Mouse (Mus musculus): ENCODE measurements around the gene Gm39115. TPM values are rescaled to one million over a fixed set of nuclear protein-coding genes. Genes with fewer than 3 reads are reported as not detected.

Gene Gm39115
- polyA plus RNA-seq, 1 experiment = not detected

- Histone ChIP-seq H3K4me1 (ENCODE audit: control insufficient read depth, insufficient read depth, low read length) (peaks cover 6% of the 10 kb centered on the region), H3K4me3 (ENCODE audit: insufficient read depth, low read length) (no peak overlapping the region), H3K27ac (ENCODE audit: insufficient read depth, low read length) (no peak overlapping the region)
- TF ChIP-seq CTCF (IDR thresholded peaks at IDR 0.05; ENCODE audit: borderline replicate concordance, insufficient read depth, low read length) (peak; percentile 100), POLR2A (IDR thresholded peaks at IDR 0.05; ENCODE audit: low read depth, low read length) (no peak)
Observed at GRCm38 (mm10) chr7:142097776-142098175, 38.1 kb downstream of the Gm39115 start.

GRCm38 (mm10) chr7:142096701-142097100 is 39.1 kb downstream of the Gm39115 start:
- TF ChIP-seq CTCF (IDR thresholded peaks at IDR 0.05; ENCODE audit: borderline replicate concordance, insufficient read depth, low read length) (no peak), POLR2A (IDR thresholded peaks at IDR 0.05; ENCODE audit: low read depth, low read length) (no peak)
- no peak overlapping the region for H3K4me3 ChIP-seq (ENCODE audit: insufficient read depth, low read length)
- H3K27ac ChIP-seq (ENCODE audit: insufficient read depth, low read length) = no peak overlapping the region
- H3K4me1 ChIP-seq (ENCODE audit: control insufficient read depth, insufficient read depth, low read length) = peaks cover 6% of the 10 kb centered on the region

- peak within 1 kb of the TSS; percentile 78 for H3K4me3 ChIP-seq (ENCODE audit: insufficient read depth, low read length)
- H3K27ac ChIP-seq (ENCODE audit: insufficient read depth, low read length) = no peak within 1 kb of the TSS
- TF ChIP-seq CTCF (IDR thresholded peaks at IDR 0.05; ENCODE audit: borderline replicate concordance, insufficient read depth, low read length) (peak; percentile 42), POLR2A (IDR thresholded peaks at IDR 0.05; ENCODE audit: low read depth, low read length) (peak; percentile 22; the same call in 1 of the 2 replicates)
- peaks cover 6% of the 10 kb centered on the region for H3K4me1 ChIP-seq (ENCODE audit: control insufficient read depth, insufficient read depth, low read length)
Observed at GRCm38 (mm10) chr7:142095183-142095931, 40.5 kb downstream of the Gm39115 start, which contains the start of gene Dusp8. Dusp8 (minus strand) TSS chr7:142095843.

DNA sequence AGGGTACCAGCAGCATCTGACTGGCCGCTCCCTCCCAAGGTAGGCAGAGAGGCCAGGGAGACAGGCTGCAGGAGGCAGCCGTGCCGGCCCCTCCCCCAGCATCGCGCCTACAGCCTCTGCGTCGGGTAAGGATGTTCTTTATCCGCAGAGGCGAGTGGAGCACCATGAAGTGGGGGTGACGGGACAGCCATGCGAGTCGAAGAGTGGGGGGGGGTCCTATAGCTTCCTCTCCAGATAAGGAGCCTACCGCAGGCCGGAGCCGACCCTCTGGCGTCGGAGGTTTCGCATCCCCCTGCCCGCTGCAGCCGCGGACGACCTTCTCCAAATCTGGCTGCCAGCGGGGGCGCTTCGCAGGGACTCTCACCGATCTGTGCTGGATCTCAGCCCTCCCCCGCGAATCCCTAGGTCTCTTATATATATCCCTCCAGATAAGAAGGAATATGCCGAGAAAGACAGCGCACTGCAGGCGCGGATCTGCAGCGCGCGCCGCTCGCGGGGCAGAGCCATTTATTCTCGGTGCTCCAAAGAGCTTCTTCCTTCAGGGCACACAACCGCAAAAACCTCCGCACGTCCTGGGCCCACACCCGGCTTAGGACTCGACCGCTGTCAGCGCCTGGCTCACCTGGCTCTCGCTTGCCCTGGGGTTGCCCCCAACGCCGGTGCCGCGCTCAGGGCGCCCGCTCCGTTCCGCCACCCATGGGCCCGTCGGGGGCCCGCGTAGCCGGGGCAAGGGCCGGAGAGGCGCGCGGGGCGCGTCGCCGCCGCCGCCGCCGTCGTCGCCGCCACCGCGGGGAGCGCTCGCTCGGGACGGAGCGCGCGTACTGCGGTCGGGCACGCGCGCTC is 41.3 kb downstream of the Gm39115 start:
- TF ChIP-seq POLR2A (IDR thresholded peaks at IDR 0.05; ENCODE audit: low read depth, low read length) (no peak), CTCF (IDR thresholded peaks at IDR 0.05; ENCODE audit: borderline replicate concordance, insufficient read depth, low read length) (no peak)
- Histone ChIP-seq H3K4me3 (ENCODE audit: insufficient read depth, low read length) (peak overlapping the region; percentile 78), H3K27ac (ENCODE audit: insufficient read depth, low read length) (no peak overlapping the region), H3K4me1 (ENCODE audit: control insufficient read depth, insufficient read depth, low read length) (peaks cover 6% of the 10 kb centered on the region)

GRCm38 (mm10) chr7:142093696-142094240 is 42.1 kb downstream of the Gm39115 start:
- H3K4me1 ChIP-seq (ENCODE audit: control insufficient read depth, insufficient read depth, low read length) = peaks cover 12% of the 10 kb centered on the region
- H3K27ac ChIP-seq (ENCODE audit: insufficient read depth, low read length) = no peak overlapping the region
- TF ChIP-seq POLR2A (IDR thresholded peaks at IDR 0.05; ENCODE audit: low read depth, low read length) (no peak), CTCF (IDR thresholded peaks at IDR 0.05; ENCODE audit: borderline replicate concordance, insufficient read depth, low read length) (no peak)
- peak overlapping the region; percentile 78 for H3K4me3 ChIP-seq (ENCODE audit: insufficient read depth, low read length)

- TF ChIP-seq CTCF (IDR thresholded peaks at IDR 0.05; ENCODE audit: borderline replicate concordance, insufficient read depth, low read length) (no peak), POLR2A (IDR thresholded peaks at IDR 0.05; ENCODE audit: low read depth, low read length) (no peak)
- Histone ChIP-seq H3K27ac (ENCODE audit: insufficient read depth, low read length) (no peak overlapping the region), H3K4me3 (ENCODE audit: insufficient read depth, low read length) (no peak overlapping the region; the same call in 1 of the 2 replicates), H3K4me1 (ENCODE audit: control insufficient read depth, insufficient read depth, low read length) (peaks cover 19% of the 10 kb centered on the region)
Observed at GRCm38 (mm10) chr7:142092991-142093390, 42.8 kb downstream of the Gm39115 start.

DNA sequence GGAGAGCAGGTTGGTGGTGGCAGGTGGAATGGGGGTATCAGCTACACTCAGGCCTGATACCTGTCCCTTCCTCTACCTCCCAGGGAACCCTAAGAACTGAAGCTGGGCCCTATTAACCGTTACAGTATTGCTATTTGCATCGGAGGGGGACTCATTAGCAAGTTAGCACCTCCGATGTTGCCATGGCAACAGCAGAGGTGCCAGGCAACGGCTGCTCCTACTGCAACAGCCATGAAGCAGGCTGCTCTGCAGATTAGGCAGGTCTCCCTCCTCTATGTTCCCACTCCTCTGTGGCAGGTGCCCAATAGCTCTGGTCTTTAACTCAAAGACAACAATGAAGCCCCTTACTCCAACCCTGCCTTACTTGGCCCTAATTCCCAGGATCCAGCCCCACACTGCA is 44.0 kb downstream of the Gm39115 start:
- no peak for TF ChIP-seq POLR2A (IDR thresholded peaks at IDR 0.05; ENCODE audit: low read depth, low read length)
- no peak for TF ChIP-seq CTCF (IDR thresholded peaks at IDR 0.05; ENCODE audit: borderline replicate concordance, insufficient read depth, low read length)
- peaks cover 19% of the 10 kb centered on the region for H3K4me1 ChIP-seq (ENCODE audit: control insufficient read depth, insufficient read depth, low read length)
- H3K4me3 ChIP-seq (ENCODE audit: insufficient read depth, low read length) = no peak overlapping the region
- no peak overlapping the region for H3K27ac ChIP-seq (ENCODE audit: insufficient read depth, low read length)

DNA sequence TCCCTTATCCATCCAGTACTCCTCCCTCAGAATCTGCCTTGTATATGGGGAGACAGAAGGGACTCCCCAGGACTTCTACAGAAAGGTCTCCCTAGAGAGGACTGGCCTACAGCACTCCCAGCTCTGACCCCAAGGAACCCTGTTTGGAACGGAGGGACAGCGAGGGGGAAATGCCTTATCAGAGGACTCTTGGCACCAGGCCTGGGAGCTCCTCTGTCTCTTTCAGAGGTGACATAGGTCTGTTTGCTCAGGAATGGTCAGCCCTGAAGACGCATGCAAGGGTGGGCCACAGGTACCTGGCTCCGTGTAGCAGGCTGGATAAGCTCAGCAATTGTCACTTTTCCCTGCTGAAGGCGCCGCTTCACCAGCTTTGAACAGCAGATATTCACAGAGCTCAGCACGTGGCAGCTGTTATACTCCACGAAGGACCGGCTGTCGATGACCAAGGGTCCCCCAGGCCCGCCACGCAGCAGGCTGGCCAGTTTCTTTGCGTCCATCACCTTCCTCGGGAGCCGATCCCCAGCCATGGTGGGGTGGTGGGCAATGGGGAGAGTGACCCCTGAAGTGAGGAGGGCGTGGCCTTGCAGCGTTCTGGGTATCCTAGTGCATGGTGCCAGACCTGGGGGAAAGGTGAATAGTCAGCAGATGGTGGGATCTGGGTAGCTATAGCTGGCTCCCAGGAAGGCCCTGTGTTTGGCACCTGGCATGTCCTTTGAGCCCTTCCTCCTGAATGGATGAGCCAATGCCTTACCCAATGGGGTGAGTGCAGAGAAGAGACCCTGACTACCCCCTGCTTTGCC is 46.0 kb downstream of the Gm39115 start:
- Histone ChIP-seq H3K4me1 (ENCODE audit: control insufficient read depth, insufficient read depth, low read length) (peaks cover 21% of the 10 kb centered on the region), H3K4me3 (ENCODE audit: insufficient read depth, low read length) (no peak overlapping the region), H3K27ac (ENCODE audit: insufficient read depth, low read length) (no peak overlapping the region)
- TF ChIP-seq CTCF (IDR thresholded peaks at IDR 0.05; ENCODE audit: borderline replicate concordance, insufficient read depth, low read length) = no peak
- TF ChIP-seq POLR2A (IDR thresholded peaks at IDR 0.05; ENCODE audit: low read depth, low read length) = no peak

DNA sequence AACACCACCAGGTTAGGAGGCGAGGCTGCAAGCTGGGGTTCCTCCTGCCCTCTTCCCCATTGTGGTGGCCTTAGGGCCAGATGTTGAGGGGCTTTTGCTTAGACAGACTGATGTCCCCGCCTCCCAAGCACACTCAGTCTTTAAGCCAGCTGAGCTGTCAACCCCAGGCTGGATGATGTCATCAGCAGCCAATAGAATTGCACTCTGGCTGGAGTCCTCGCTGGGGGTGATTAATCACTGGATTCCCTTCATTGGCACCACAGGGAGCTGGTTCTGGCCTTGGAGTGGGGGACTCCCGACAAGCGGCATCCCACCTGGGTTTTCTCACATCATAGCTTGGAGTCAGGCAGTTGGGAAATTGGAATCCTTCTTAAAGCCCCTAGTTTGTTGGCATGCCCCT is 46.9 kb downstream of the Gm39115 start:
- H3K27ac ChIP-seq (ENCODE audit: insufficient read depth, low read length) = no peak overlapping the region
- TF ChIP-seq POLR2A (IDR thresholded peaks at IDR 0.05; ENCODE audit: low read depth, low read length) (no peak), CTCF (IDR thresholded peaks at IDR 0.05; ENCODE audit: borderline replicate concordance, insufficient read depth, low read length) (no peak)
- H3K4me1 ChIP-seq (ENCODE audit: control insufficient read depth, insufficient read depth, low read length) = peaks cover 29% of the 10 kb centered on the region
- H3K4me3 ChIP-seq (ENCODE audit: insufficient read depth, low read length) = no peak overlapping the region
